Mouse (Mus musculus): Measurements from ENCODE around the gene Ccdc117. TPM values are rescaled to one million over a fixed set of nuclear protein-coding genes. Genes with fewer than 3 reads are reported as not detected.
"Not testable (repeated sequence)": the region's sequence is repeated elsewhere in the genome, so short reads cannot be mapped to it uniquely, and the experiment has no call there.

The Ccdc117 gene
- polyA plus RNA-seq, 1 experiment from 2014 or later: 21.5 TPM

DNA sequence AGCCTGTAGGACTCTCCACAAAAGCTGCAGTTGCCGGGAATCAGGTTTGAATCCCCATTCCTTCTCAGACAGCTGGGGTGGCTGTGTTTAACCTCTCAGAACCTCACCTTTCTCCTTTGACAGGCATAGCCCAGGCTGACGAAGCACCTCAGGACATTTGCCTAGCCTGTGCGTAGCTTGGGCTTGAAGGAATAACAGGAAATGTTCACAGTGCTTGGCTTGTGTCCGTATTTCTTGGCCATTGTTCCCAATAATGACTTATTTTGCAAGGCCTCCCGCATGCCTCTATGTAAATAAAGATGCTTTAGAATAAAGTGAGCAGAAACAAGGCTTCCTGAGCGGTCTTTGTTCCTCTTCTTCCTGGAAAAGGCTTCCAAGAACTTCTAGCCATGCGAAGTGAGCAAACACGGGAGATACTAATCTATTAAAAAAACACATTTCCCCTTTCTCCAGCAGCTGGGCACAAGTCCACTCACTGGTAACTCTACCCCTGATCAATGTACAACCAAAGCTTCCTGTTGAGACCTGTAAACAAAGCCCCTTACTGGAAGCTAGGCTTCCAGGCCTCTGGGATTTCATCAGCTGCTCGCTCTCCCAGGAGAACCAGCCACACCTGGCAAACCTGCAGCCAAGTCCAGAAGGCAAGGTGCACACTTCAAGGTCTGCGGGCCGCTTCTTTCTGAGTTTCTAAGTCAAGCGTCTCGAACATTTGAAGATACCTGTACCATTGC lies 42.9 kb downstream of the Ccdc117 start:
- Histone ChIP-seq H3K4me3 (no peak overlapping the region), H3K4me1 (peaks cover 7% of the 10 kb centered on the region), H3K27me3 (ENCODE audit: poor library complexity, severe bottlenecking) (no peaks in the 10 kb centered on the region), H3K9me3 (no peaks in the 10 kb centered on the region), H3K27ac (no peak overlapping the region), H3K36me3 (replicated peaks) (no peaks in the 10 kb centered on the region)
- 89% methylated on average over 13 of the region's 13 CpGs for WGBS
- DNase-seq (ENCODE audit: extremely low spot score, low spot score): no peak

DNA sequence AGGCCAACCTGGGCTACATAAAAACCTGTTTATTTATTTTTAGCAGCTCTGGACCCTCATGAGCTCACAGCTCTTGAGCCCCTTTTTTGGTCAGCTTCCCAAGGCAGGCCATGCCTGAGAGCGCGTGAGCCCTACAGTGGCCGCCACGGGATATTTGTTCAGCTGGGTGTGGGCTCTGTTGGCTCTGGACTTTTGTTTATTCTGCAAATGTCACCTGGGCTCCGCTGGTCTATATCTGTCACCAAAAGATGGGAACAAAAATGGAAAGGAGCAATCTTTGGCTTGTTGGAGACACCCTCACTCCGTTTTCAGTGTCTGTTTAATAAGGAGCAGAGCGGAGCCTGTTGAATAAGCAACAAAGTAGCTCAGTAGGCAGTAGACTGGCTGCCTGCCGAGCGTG lies 43.6 kb downstream of the Ccdc117 start:
- H3K4me1 ChIP-seq: peaks cover 12% of the 10 kb centered on the region
- H3K27me3 ChIP-seq (ENCODE audit: poor library complexity, severe bottlenecking): no peaks in the 10 kb centered on the region
- no peak for DNase-seq (ENCODE audit: extremely low spot score, low spot score)
- no peak overlapping the region for H3K27ac ChIP-seq
- WGBS: 86% methylated on average over 9 of the region's 9 CpGs
- H3K4me3 ChIP-seq: no peak overlapping the region
- H3K9me3 ChIP-seq: no peaks in the 10 kb centered on the region
- no peaks in the 10 kb centered on the region for H3K36me3 ChIP-seq (replicated peaks)

DNA sequence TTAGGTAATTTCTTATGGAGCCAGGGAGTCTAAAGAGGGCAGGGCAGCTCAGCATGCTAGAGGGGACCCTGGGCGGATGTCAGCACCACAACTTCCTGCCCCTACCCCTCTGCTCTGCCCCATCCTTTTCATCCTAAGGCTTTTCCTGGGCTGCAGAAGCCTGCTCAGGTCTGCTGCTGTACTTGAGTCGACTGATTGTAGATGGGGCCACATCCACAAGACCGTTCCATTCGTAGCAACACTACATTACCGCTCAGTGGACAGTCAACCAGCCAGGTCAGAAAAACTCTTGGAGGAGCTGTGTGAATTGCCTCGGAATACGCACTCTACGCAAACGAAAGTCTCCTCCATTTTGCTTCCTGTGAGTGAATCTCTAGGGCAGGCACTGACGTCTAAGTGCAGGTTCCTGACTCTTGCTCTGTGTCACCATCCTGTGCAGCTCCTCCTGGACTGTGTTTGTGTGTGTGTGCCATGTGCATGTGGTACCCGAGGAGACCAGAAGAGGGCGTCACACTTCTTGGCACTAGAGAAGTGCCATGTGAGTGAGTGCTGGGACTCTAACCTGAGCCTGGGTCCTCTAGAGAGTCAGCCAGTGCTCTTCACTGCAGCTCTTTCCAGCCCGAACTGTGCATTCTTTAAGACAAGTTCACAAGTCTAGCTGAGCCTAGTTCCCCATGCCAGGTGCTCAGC lies 45.3 kb downstream of the Ccdc117 start:
- no peak for DNase-seq (ENCODE audit: extremely low spot score, low spot score)
- Histone ChIP-seq H3K27me3 (ENCODE audit: poor library complexity, severe bottlenecking) (no peaks in the 10 kb centered on the region), H3K4me3 (no peak overlapping the region), H3K27ac (no peak overlapping the region), H3K36me3 (replicated peaks) (no peaks in the 10 kb centered on the region), H3K9me3 (no peaks in the 10 kb centered on the region), H3K4me1 (peaks cover 12% of the 10 kb centered on the region)
- 92% methylated on average over 13 of the region's 13 CpGs for WGBS

DNA sequence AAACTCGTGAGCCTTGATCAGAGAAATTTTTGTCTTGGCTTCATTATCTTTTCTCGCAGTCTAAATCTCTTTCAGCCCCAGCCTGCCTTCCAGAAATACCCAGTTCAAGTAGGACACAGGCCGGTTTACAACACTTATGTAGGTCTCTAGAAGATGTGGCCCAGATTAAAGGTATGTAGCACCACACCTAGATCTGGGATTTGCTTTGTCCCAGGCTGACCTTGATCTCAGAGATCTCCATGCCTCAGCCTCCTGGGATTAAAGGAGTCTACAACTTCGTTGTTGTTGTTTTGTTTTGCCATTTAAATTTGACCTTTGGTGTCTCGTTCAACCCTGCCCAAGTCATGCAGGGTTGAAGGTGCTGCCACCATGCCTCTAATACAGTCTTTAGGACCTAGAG lies 46.1 kb downstream of the Ccdc117 start:
- Histone ChIP-seq H3K27me3 (ENCODE audit: poor library complexity, severe bottlenecking) (no peaks in the 10 kb centered on the region), H3K4me1 (peaks cover 12% of the 10 kb centered on the region), H3K27ac (no peak overlapping the region), H3K9me3 (no peaks in the 10 kb centered on the region), H3K4me3 (no peak overlapping the region), H3K36me3 (replicated peaks) (no peaks in the 10 kb centered on the region)
- no peak for DNase-seq (ENCODE audit: extremely low spot score, low spot score)
- 84% methylated on average over 5 of the region's 5 CpGs for WGBS

DNA sequence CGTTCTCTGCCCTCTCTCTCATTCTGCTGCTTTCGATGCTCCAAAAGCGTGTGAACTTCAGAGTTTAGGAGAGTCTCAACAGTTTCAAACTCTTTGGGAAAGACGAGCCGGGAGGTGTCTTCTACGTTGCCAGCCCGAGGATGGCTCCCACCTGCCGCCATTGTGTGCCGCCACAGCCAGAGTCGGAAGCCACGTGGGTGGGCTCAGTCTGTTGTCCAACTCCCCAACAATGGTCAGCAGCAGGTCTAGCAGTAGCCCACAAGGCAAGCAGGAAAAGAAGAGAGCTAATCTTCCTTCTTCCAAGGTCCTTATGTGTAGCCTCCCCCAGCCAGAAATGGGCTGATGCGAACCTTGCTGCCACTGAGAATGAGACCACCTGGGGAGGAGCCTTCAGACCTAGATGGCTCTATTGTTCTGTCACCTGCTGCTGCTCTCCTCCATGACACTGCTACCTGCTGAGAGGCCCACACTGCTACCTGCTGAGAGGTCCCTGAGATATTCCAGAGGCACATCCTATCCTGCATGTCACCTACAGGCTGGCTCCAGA lies 46.6 kb downstream of the Ccdc117 start:
- H3K36me3 ChIP-seq (replicated peaks): no peaks in the 10 kb centered on the region
- H3K27ac ChIP-seq: peak overlapping the region; percentile 37; the same call in 1 of the 2 replicates
- peaks cover 12% of the 10 kb centered on the region for H3K4me1 ChIP-seq
- no peaks in the 10 kb centered on the region for H3K27me3 ChIP-seq (ENCODE audit: poor library complexity, severe bottlenecking)
- WGBS: 61% methylated on average over 12 of the region's 12 CpGs
- H3K4me3 ChIP-seq: no peak overlapping the region
- DNase-seq (ENCODE audit: extremely low spot score, low spot score): no peak
- H3K9me3 ChIP-seq: no peaks in the 10 kb centered on the region

DNA sequence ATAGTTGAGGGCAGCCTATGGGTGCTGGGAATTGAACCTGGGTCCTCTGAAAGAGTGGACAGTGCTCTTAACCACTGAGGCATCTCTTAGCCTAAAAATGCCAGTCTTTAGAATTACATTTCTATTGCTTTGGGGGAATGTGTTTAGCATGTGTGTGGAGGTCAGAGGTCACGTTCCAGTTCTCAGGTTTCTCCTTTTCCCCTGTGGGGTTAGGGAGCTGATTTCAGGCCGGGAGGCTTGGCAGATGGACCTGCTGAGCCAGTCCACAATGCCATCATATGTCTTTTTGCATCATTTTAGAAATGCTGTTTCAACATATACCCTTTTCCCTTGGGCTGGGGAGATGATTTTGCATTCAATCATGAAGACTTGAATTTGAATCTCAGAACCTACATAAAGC lies 48.1 kb downstream of the Ccdc117 start:
- H3K9me3 ChIP-seq: no peaks in the 10 kb centered on the region
- H3K27me3 ChIP-seq (ENCODE audit: poor library complexity, severe bottlenecking): no peaks in the 10 kb centered on the region
- H3K36me3 ChIP-seq (replicated peaks): no peaks in the 10 kb centered on the region
- peaks cover 12% of the 10 kb centered on the region for H3K4me1 ChIP-seq
- no peak for DNase-seq (ENCODE audit: extremely low spot score, low spot score)
- no peak overlapping the region for H3K4me3 ChIP-seq
- 53% methylated on average over 2 of the region's 2 CpGs for WGBS
- no peak overlapping the region for H3K27ac ChIP-seq

DNA sequence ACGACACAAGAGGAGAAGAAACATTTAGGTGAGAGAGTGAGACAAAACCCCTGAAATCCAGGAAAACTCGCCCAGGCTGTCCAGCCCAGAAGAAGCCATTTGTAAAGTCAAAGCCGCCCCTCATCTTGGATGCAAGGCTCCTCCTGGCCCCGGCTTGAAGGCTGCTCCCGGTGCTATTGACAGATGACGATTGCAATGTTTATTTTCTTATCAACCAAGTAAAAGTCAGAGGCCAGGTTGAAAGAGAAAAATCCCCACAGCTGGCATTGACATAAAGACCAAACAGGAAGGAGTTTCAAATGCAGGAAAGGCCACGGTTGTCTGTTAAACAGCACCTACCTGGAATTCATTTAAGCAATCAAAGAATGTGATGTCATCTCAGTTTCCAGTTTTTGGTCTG lies 50.1 kb downstream of the Ccdc117 start:
- WGBS: 77% methylated on average over 7 of the region's 7 CpGs
- no peaks in the 10 kb centered on the region for H3K36me3 ChIP-seq (replicated peaks)
- H3K27ac ChIP-seq: no peak overlapping the region
- DNase-seq (ENCODE audit: extremely low spot score, low spot score): no peak
- peaks cover 12% of the 10 kb centered on the region for H3K4me1 ChIP-seq
- no peak overlapping the region for H3K4me3 ChIP-seq
- no peaks in the 10 kb centered on the region for H3K27me3 ChIP-seq (ENCODE audit: poor library complexity, severe bottlenecking)
- H3K9me3 ChIP-seq: no peaks in the 10 kb centered on the region

DNA sequence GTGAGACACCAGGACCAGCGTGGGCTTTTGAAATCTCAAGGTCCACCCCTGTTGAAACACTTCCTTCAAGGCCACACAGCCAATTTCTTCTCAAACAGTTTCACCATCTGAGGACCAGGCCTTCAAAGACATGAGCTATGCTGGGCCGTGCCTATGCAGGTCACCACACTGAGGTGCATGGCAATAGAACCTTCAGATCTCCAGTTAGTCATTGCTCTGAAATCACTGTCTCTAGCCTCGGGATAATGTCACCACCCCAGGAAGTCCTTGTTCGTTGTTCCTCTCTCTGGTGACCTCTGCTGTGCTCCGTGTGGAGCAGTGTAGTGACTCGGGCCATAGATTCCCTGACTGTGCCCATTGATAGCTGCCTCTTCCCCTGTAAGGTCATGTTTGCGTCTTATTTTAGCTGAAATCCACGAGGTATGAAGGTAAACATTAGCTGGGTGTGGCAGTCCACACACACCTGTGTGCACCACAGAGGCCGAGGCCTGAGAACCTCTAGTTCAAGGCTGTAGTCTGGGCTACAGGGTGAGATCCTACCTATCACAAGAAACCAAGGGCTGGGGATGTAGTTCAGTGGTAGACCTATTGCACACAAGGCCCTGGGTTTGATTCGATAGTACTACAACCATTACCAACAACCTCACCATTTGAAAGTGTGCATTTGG lies 50.9 kb downstream of the Ccdc117 start:
- H3K4me1 ChIP-seq: peaks cover 12% of the 10 kb centered on the region
- no peak overlapping the region for H3K27ac ChIP-seq
- no peaks in the 10 kb centered on the region for H3K36me3 ChIP-seq (replicated peaks)
- WGBS: 89% methylated on average over 10 of the region's 10 CpGs
- no peaks in the 10 kb centered on the region for H3K27me3 ChIP-seq (ENCODE audit: poor library complexity, severe bottlenecking)
- no peak for DNase-seq (ENCODE audit: extremely low spot score, low spot score)
- H3K9me3 ChIP-seq: no peaks in the 10 kb centered on the region
- no peak overlapping the region for H3K4me3 ChIP-seq

DNA sequence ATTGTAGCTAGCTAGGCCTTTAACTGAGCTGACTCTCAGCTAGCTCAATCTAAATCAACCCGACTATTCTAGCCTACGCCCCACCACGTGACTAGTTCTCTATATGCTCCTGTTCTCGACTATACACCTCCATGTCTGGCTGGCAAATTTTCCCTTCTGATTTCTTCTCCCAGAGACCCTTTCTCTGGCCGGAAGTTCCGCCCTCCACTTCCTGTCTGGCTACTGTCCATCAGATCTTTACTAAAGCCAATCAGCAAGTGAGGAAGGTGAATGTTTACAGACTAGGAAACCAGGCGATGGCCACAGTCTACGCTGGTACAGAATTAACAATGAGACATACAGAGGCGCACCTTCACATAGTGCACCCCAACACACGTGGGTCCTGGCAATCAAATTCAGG lies 52.6 kb downstream of the Ccdc117 start:
- not testable (repeated sequence) for H3K27me3 ChIP-seq (ENCODE audit: poor library complexity, severe bottlenecking); H3K4me3 ChIP-seq; H3K36me3 ChIP-seq (replicated peaks); H3K9me3 ChIP-seq; H3K27ac ChIP-seq; DNase-seq (ENCODE audit: extremely low spot score, low spot score)
- WGBS: 92% methylated on average over 10 of the region's 10 CpGs
- H3K4me1 ChIP-seq: peaks cover 11% of the 10 kb centered on the region

DNA sequence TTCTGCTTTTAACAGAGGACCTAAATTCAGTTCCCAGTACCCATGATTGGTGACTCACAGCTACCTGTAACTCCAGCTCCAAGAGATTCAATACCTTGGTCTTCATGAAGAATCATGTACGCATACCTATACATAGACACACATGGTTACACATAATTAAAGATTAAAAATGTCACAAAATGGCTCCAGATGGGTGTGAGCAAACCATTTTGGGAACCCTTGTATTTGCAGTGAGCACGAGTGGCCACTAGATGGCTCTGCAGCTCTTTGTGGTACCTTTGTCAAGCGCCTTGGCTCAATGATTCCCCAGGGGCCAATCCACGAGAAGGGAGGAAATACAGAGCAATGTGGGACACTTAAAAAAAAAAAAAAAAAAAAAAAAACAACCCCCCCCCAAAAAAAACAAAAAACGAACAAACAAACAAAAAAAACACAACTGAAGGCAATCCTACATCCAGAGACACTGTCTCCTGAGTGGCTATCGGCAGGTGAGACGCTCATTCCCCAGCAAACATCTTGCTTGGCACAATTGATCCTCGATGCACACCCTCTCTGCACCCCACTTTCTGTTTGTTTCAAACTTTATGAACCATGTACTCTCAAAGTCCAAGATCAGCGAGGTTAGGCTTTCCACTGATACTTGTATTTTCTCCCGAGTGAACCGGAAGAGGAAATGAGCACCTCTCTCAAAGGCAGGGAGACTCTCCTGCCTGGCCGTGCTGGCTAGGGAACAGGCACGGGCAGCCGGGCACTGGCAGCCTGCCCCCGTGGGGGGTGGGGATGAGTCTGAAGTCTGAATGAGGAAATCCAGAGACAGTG lies 56.6 kb downstream of the Ccdc117 start:
- H3K27ac ChIP-seq: peak overlapping the region; percentile 77

DNA sequence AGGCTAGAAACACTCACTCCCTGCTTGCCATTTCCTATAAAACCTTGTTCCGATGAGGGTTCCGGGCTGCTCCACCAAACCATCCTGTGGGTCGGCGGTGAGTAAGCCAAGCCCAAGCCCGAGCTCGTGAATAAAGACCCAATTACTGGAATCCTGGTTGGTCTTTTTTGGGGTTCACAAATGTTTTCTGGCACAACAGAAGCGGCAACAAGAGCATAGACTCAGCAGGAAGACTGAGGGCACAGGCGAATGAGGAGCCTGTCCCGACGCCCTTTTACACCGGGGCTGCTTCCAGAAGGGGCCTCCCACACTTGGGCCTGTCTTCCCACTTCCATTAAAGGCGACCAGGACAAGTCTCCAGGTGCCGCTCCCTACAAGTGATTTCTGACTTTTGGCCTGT lies 59.4 kb downstream of the Ccdc117 start:
- no peaks in the 10 kb centered on the region for H3K27me3 ChIP-seq (ENCODE audit: poor library complexity, severe bottlenecking)
- no peak for DNase-seq (ENCODE audit: extremely low spot score, low spot score)
- H3K27ac ChIP-seq: no peak overlapping the region
- H3K36me3 ChIP-seq (replicated peaks): no peaks in the 10 kb centered on the region
- no peaks in the 10 kb centered on the region for H3K9me3 ChIP-seq
- peaks cover 6% of the 10 kb centered on the region for H3K4me1 ChIP-seq
- 86% methylated on average over 13 of the region's 13 CpGs for WGBS
- H3K4me3 ChIP-seq: no peak overlapping the region

More for the DNA sequence above, 56.6 kb downstream of the Ccdc117 start:
- WGBS: 21% methylated on average over 15 of the region's 15 CpGs
- Histone ChIP-seq H3K4me1 (peaks cover 6% of the 10 kb centered on the region), H3K4me3 (peak overlapping the region; percentile 47), H3K36me3 (replicated peaks) (no peaks in the 10 kb centered on the region), H3K9me3 (no peaks in the 10 kb centered on the region), H3K27me3 (ENCODE audit: poor library complexity, severe bottlenecking) (no peaks in the 10 kb centered on the region)
- peak; percentile 84 for DNase-seq (ENCODE audit: extremely low spot score, low spot score)
